Mouse (Mus musculus): ENCODE measurements around the gene Zfp3.

DNA sequence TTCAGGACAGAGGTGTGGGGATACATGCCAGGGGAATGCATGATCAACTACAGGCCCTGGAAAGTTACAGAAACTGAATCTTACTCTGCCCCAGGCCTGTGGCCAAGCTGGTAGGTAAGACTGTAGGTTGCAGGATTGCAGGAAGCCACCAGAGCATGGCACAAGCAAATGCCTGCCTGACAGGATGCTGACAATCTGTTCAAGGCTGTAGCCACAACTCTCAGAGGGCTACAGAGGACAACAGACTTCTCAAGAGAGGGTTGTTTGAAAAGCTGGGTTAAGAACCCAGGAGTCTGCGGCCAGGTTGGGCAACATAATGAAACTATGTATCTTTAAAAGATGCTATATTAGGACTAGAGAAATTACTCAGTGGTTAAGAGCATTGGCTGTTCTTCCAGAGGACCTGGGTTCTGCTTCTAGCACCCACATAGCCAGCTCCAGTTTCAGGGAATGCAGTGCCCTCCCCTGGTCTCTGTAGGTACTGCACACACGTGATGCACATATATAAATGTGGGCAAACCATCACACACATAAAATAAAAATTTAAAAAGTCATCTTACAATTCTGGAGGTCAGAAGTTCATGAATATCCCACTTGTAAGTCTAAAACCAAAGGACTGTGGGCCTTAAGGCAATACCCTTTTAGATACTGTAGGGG, 38.3 kb downstream of the Zfp3 start:
- no peak for TF ChIP-seq CTCF (conservative IDR thresholded peaks at IDR 0.05; ENCODE audit: insufficient read depth, insufficient read length, low read depth, low read length)
- TF ChIP-seq POLR2A (IDR thresholded peaks at IDR 0.05; ENCODE audit: low read depth, low read length), result no peak
